Mouse (Mus musculus): ENCODE measurements around the gene Slc22a8. TPM values are rescaled to one million over a fixed set of nuclear protein-coding genes. Genes with fewer than 3 reads are reported as not detected.

The Slc22a8 gene
- total and polyA plus RNA-seq, 2 experiments from 2014 or later, result 12.9 to 20.3 TPM

- H3K9me3 ChIP-seq (ENCODE audit: low read length), result no peaks in the 10 kb centered on the region
- no peak overlapping the region for H3K9ac ChIP-seq (replicated peaks; ENCODE audit: low read length, poor library complexity, severe bottlenecking)
- H3K4me1 ChIP-seq (ENCODE audit: insufficient read depth, low read length), result no peaks in the 10 kb centered on the region
- no peak overlapping the region for H3K4me2 ChIP-seq (ENCODE audit: low read depth, low read length, poor library complexity, severe bottlenecking)
- no peak for DNase-seq (ENCODE audit: low spot score)
- H3K4me3 ChIP-seq (ENCODE audit: low read depth, low read length), result no peak overlapping the region
- no peaks in the 10 kb centered on the region for H3K27me3 ChIP-seq (ENCODE audit: insufficient read depth, low read length)
- 63% methylated on average over 2 of the region's 2 CpGs for WGBS
- H3K36me3 ChIP-seq (ENCODE audit: insufficient read depth, low read length), result no peaks in the 10 kb centered on the region
- ATAC-seq (ENCODE audit: low FRiP score), result no peak
- TF ChIP-seq CTCF (IDR thresholded peaks at IDR 0.05), result no peak
- no peak overlapping the region for H3K27ac ChIP-seq (ENCODE audit: low read depth, low read length)
Observed at GRCm38 (mm10) chr19:8592155-8592554, 1.1 kb downstream of the Slc22a8 start.

- Histone ChIP-seq H3K36me3 (ENCODE audit: insufficient read depth, low read length) (no peaks in the 10 kb centered on the region), H3K9me3 (ENCODE audit: low read length) (no peaks in the 10 kb centered on the region), H3K27me3 (ENCODE audit: insufficient read depth, low read length) (no peaks in the 10 kb centered on the region), H3K27ac (ENCODE audit: low read depth, low read length) (no peak overlapping the region), H3K4me2 (ENCODE audit: low read depth, low read length, poor library complexity, severe bottlenecking) (0 out of 2 replicates have a peak overlapping the region, but pooled peaks have one; percentile 2), H3K4me1 (ENCODE audit: insufficient read depth, low read length) (no peaks in the 10 kb centered on the region), H3K9ac (replicated peaks; ENCODE audit: low read length, poor library complexity, severe bottlenecking) (no peak overlapping the region), H3K4me3 (ENCODE audit: low read depth, low read length) (no peak overlapping the region)
- WGBS, result 55% methylated on average over 6 of the region's 6 CpGs
- TF ChIP-seq CTCF (IDR thresholded peaks at IDR 0.05), result no peak
- ATAC-seq (ENCODE audit: low FRiP score) (no peak), DNase-seq (ENCODE audit: low spot score) (no peak)
Observed at GRCm38 (mm10) chr19:8592873-8593408, 1.9 kb downstream of the Slc22a8 start.

GRCm38 (mm10) chr19:8593833-8594232 is 2.8 kb downstream of the Slc22a8 start:
- H3K4me2 ChIP-seq (ENCODE audit: low read depth, low read length, poor library complexity, severe bottlenecking), result no peak overlapping the region
- H3K27ac ChIP-seq (ENCODE audit: low read depth, low read length), result no peak overlapping the region
- H3K27me3 ChIP-seq (ENCODE audit: insufficient read depth, low read length), result no peaks in the 10 kb centered on the region
- H3K9ac ChIP-seq (replicated peaks; ENCODE audit: low read length, poor library complexity, severe bottlenecking), result no peak overlapping the region
- H3K4me1 ChIP-seq (ENCODE audit: insufficient read depth, low read length), result no peaks in the 10 kb centered on the region
- no peak overlapping the region for H3K4me3 ChIP-seq (ENCODE audit: low read depth, low read length)
- ATAC-seq (ENCODE audit: low FRiP score) (no peak), DNase-seq (ENCODE audit: low spot score) (no peak)
- TF ChIP-seq CTCF (IDR thresholded peaks at IDR 0.05), result no peak
- WGBS, result 87% methylated on average over 11 of the region's 11 CpGs
- no peaks in the 10 kb centered on the region for H3K9me3 ChIP-seq (ENCODE audit: low read length)
- no peaks in the 10 kb centered on the region for H3K36me3 ChIP-seq (ENCODE audit: insufficient read depth, low read length)

- Histone ChIP-seq H3K4me3 (ENCODE audit: low read depth, low read length) (no peak overlapping the region), H3K4me2 (ENCODE audit: low read depth, low read length, poor library complexity, severe bottlenecking) (no peak overlapping the region), H3K9me3 (ENCODE audit: low read length) (no peaks in the 10 kb centered on the region), H3K4me1 (ENCODE audit: insufficient read depth, low read length) (no peaks in the 10 kb centered on the region), H3K36me3 (ENCODE audit: insufficient read depth, low read length) (no peaks in the 10 kb centered on the region), H3K27ac (ENCODE audit: low read depth, low read length) (no peak overlapping the region), H3K9ac (replicated peaks; ENCODE audit: low read length, poor library complexity, severe bottlenecking) (no peak overlapping the region), H3K27me3 (ENCODE audit: insufficient read depth, low read length) (no peaks in the 10 kb centered on the region)
- ATAC-seq (ENCODE audit: low FRiP score), result no peak
- 0% methylated on average over 1 of the region's 1 CpGs for WGBS
- DNase-seq (ENCODE audit: low spot score), result no peak
- no peak for TF ChIP-seq CTCF (IDR thresholded peaks at IDR 0.05)
Observed at GRCm38 (mm10) chr19:8594518-8594917, 3.5 kb downstream of the Slc22a8 start.

- TF ChIP-seq CTCF (IDR thresholded peaks at IDR 0.05), result no peak
- Histone ChIP-seq H3K36me3 (ENCODE audit: insufficient read depth, low read length) (no peaks in the 10 kb centered on the region), H3K27me3 (ENCODE audit: insufficient read depth, low read length) (no peaks in the 10 kb centered on the region), H3K9ac (replicated peaks; ENCODE audit: low read length, poor library complexity, severe bottlenecking) (no peak overlapping the region), H3K9me3 (ENCODE audit: low read length) (no peaks in the 10 kb centered on the region), H3K4me1 (ENCODE audit: insufficient read depth, low read length) (no peaks in the 10 kb centered on the region), H3K4me2 (ENCODE audit: low read depth, low read length, poor library complexity, severe bottlenecking) (no peak overlapping the region), H3K4me3 (ENCODE audit: low read depth, low read length) (no peak overlapping the region), H3K27ac (ENCODE audit: low read depth, low read length) (no peak overlapping the region)
- WGBS, result 60% methylated on average over 4 of the region's 4 CpGs
- DNase-seq (ENCODE audit: low spot score) (no peak), ATAC-seq (ENCODE audit: low FRiP score) (no peak)
Observed at GRCm38 (mm10) chr19:8597269-8597668, 6.2 kb downstream of the Slc22a8 start.

GRCm38 (mm10) chr19:8599229-8599628 is 8.2 kb downstream of the Slc22a8 start:
- no peak overlapping the region for H3K4me3 ChIP-seq (ENCODE audit: low read depth, low read length)
- H3K27ac ChIP-seq (ENCODE audit: low read depth, low read length), result no peak overlapping the region
- no peak for ATAC-seq (ENCODE audit: low FRiP score)
- H3K36me3 ChIP-seq (ENCODE audit: insufficient read depth, low read length), result no peaks in the 10 kb centered on the region
- no peaks in the 10 kb centered on the region for H3K27me3 ChIP-seq (ENCODE audit: insufficient read depth, low read length)
- TF ChIP-seq CTCF (IDR thresholded peaks at IDR 0.05), result no peak
- no peak for DNase-seq (ENCODE audit: low spot score)
- no peaks in the 10 kb centered on the region for H3K9me3 ChIP-seq (ENCODE audit: low read length)
- H3K4me1 ChIP-seq (ENCODE audit: insufficient read depth, low read length), result no peaks in the 10 kb centered on the region
- H3K4me2 ChIP-seq (ENCODE audit: low read depth, low read length, poor library complexity, severe bottlenecking), result no peak overlapping the region
- WGBS, result 62% methylated on average over 2 of the region's 2 CpGs
- H3K9ac ChIP-seq (replicated peaks; ENCODE audit: low read length, poor library complexity, severe bottlenecking), result no peak overlapping the region
